In genomic region chr16:36784146-36784545, GRCm38 (mm10) we compare ENCODE assay signal across 9 mouse cellular contexts. TPM values are rescaled to one million over a fixed set of nuclear protein-coding genes. Genes with fewer than 3 reads are reported as not detected.
DNase-seq lines count a peak whose midpoint lies in the region; ATAC-seq and TF ChIP-seq lines count a peak whose summit lies in the region.
"Had no signal": no experiment of that assay in that cellular context is flagged by ENCODE, and none has a peak within 500 bp of the region (broad histone marks: within the 10 kb centered on the region; RNA-seq: fewer than 3 reads in every experiment).

No protein-coding gene starts in this region.

- no peaks in the 10 kb centered on the region for H3K36me3 ChIP-seq in heart, embryonic 16.5 days (ENCODE audit: control insufficient read depth, insufficient read depth)
- no peaks in the 10 kb centered on the region for H3K36me3 ChIP-seq in embryonic facial prominence, embryonic 14.5 days (ENCODE audit: control insufficient read depth, insufficient read depth, low read length)
- H3K36me3 ChIP-seq in midbrain, embryonic 15.5 days (replicated peaks), result no peaks in the 10 kb centered on the region

- TF ChIP-seq CTCF in lung, adult 2 months (IDR thresholded peaks at IDR 0.05; ENCODE audit: insufficient read depth, low read length), result no peak

- WGBS in heart, embryonic 16.5 days, result 86% methylated on average over 2 of the region's 2 CpGs
- 74% methylated on average over 2 of the region's 2 CpGs for WGBS in lung, adult 2 months
- 86% methylated on average over 2 of the region's 2 CpGs for WGBS in embryonic facial prominence, embryonic 14.5 days
- 78% methylated on average over 2 of the region's 2 CpGs for WGBS in midbrain, embryonic 15.5 days

- H3K27me3 ChIP-seq in heart, embryonic 16.5 days (ENCODE audit: control insufficient read depth, insufficient read depth, low read length), result no peaks in the 10 kb centered on the region
- H3K27me3 ChIP-seq in embryonic facial prominence, embryonic 14.5 days (replicated peaks; ENCODE audit: control insufficient read depth, insufficient read depth, low read length), result no peaks in the 10 kb centered on the region
- H3K27me3 ChIP-seq in midbrain, embryonic 15.5 days (replicated peaks), result no peaks in the 10 kb centered on the region

- no peak overlapping the region for H3K4me3 ChIP-seq in heart, embryonic 16.5 days (ENCODE audit: low read length)
- peak overlapping the region; percentile 16 for H3K4me3 ChIP-seq in lung, adult 2 months (replicated peaks; ENCODE audit: extremely low read depth, low read depth, low read length)
- H3K4me3 ChIP-seq in embryonic facial prominence, embryonic 14.5 days (ENCODE audit: low read depth, low read length), result peak overlapping the region; percentile 11
- H3K4me3 ChIP-seq in midbrain, embryonic 15.5 days, result peak overlapping the region; percentile 15

- no peak overlapping the region for H3K27ac ChIP-seq in heart, embryonic 16.5 days (ENCODE audit: low read length)
- H3K27ac ChIP-seq in embryonic facial prominence, embryonic 14.5 days (replicated peaks; ENCODE audit: low read depth, low read length), result peak overlapping the region; percentile 2; the same call in 1 of the 2 replicates
- peak overlapping the region; percentile 45; the same call in 1 of the 2 replicates for H3K27ac ChIP-seq in midbrain, embryonic 15.5 days

- peak overlapping the region; percentile 5; the same call in 1 of the 2 replicates for H3K4me2 ChIP-seq in heart, embryonic 16.5 days (ENCODE audit: low read depth, low read length)
- H3K4me2 ChIP-seq in embryonic facial prominence, embryonic 14.5 days (ENCODE audit: low read depth, low read length), result peak overlapping the region; percentile 17
- H3K4me2 ChIP-seq in midbrain, embryonic 15.5 days, result no peak overlapping the region

- no peak for DNase-seq in heart, postnatal 4 days
- DNase-seq in lung, adult 2 months, result no peak
- DNase-seq in lung, postnatal 10 days, result no peak
- peak; percentile 8 for DNase-seq in embryonic facial prominence, embryonic 14.5 days (ENCODE audit: low spot score)
- no peak for DNase-seq in cerebellum, postnatal 25 days
- DNase-seq: adrenal gland, postnatal 36 days had no signal

- H3K9me3 ChIP-seq in heart, embryonic 16.5 days (replicated peaks; ENCODE audit: control insufficient read depth, low read length), result no peaks in the 10 kb centered on the region
- no peaks in the 10 kb centered on the region for H3K9me3 ChIP-seq in embryonic facial prominence, embryonic 14.5 days (ENCODE audit: control insufficient read depth, low read length)
- no peaks in the 10 kb centered on the region for H3K9me3 ChIP-seq in midbrain, embryonic 15.5 days

- no peak for TF ChIP-seq POLR2A in lung, adult 2 months (IDR thresholded peaks at IDR 0.05; ENCODE audit: borderline replicate concordance, extremely low read depth, low read depth, low read length)

- H3K9ac ChIP-seq in heart, embryonic 16.5 days (ENCODE audit: low read length), result no peak overlapping the region
- no peak overlapping the region for H3K9ac ChIP-seq in embryonic facial prominence, embryonic 14.5 days (ENCODE audit: low read depth, low read length)
- H3K9ac ChIP-seq in midbrain, embryonic 15.5 days, result 0 out of 2 replicates have a peak overlapping the region, but pooled peaks have one; percentile 6

- no peaks in the 10 kb centered on the region for H3K4me1 ChIP-seq in heart, embryonic 16.5 days (ENCODE audit: control insufficient read depth, insufficient read depth, low read length)
- H3K4me1 ChIP-seq in lung, adult 2 months (ENCODE audit: control insufficient read depth, insufficient read depth, low read length), result no peaks in the 10 kb centered on the region
- H3K4me1 ChIP-seq in embryonic facial prominence, embryonic 14.5 days (ENCODE audit: control insufficient read depth, insufficient read depth, low read length), result 0 out of 2 replicates have a peak, but pooled peaks cover 3% of the 10 kb centered on the region
- no peaks in the 10 kb centered on the region for H3K4me1 ChIP-seq in midbrain, embryonic 15.5 days

- no peak for ATAC-seq in heart, embryonic 16.5 days (replicated peaks; ENCODE audit: extremely low read depth, insufficient read depth, low FRiP score)
- no peak for ATAC-seq in embryonic facial prominence, embryonic 14.5 days (ENCODE audit: low read depth)
- ATAC-seq in midbrain, embryonic 15.5 days (replicated peaks), result no peak
- ATAC-seq in megakaryocyte progenitor cell, adult 5-6 weeks (replicated peaks; ENCODE audit: poor library complexity), result no peak

RNA-seq across cellular contexts. Expression of gene Slc15a2, which starts 0.6 kb away (rescaled TPM):
- 1.8 and 4.8 TPM in 2 replicates for polyA plus RNA-seq in heart, embryonic 16.5 days (2015; fragmentation: Nextera tagmentation; extraction: Ambion mirVana)
- 1 to 10 TPM; 2.1 to 3.5 TPM for total RNA-seq in heart, postnatal 4 days (2021)
- 9.0 and 13.9 TPM in 2 replicates for polyA plus RNA-seq in lung, adult 2 months (2012; rRNA removed)
- 7.0 and 10.7 TPM in 2 replicates for polyA plus RNA-seq in embryonic facial prominence, embryonic 14.5 days (2014; fragmentation: Nextera tagmentation; extraction: Ambion mirVana)
- 10.5 and 12.4 TPM in 2 replicates for polyA plus RNA-seq in midbrain, embryonic 15.5 days (2015; fragmentation: Nextera tagmentation; extraction: Ambion mirVana)
- total RNA-seq in megakaryocyte progenitor cell, adult 5-6 weeks (2015), result 5.3 and 7.5 TPM in 2 replicates
- 8.0 and 10.3 TPM in 2 replicates for total RNA-seq in megakaryocyte progenitor cell, adult 5-6 weeks (2017)

RNA-seq across cellular contexts. Expression of gene Iqcb1, which starts 44.0 kb away (rescaled TPM):
- polyA plus RNA-seq in heart, embryonic 16.5 days (2015; fragmentation: Nextera tagmentation; extraction: Ambion mirVana), result 21.2 and 21.6 TPM in 2 replicates
- 10 to 100 TPM; 14.7 to 17.2 TPM for total RNA-seq in heart, postnatal 4 days (2021)
- 1.2 and 2.4 TPM in 2 replicates for polyA plus RNA-seq in lung, adult 2 months (2012; rRNA removed)
- 32.2 and 37.9 TPM in 2 replicates for polyA plus RNA-seq in embryonic facial prominence, embryonic 14.5 days (2014; fragmentation: Nextera tagmentation; extraction: Ambion mirVana)
- 61.8 and 66.4 TPM in 2 replicates for polyA plus RNA-seq in midbrain, embryonic 15.5 days (2015; fragmentation: Nextera tagmentation; extraction: Ambion mirVana)
- 12.7 and 18.7 TPM in 2 replicates for total RNA-seq in megakaryocyte progenitor cell, adult 5-6 weeks (2015)
- 11.1 and 11.7 TPM in 2 replicates for total RNA-seq in megakaryocyte progenitor cell, adult 5-6 weeks (2017)
